Mouse (Mus musculus) E14TG2a.4 (cell line): ENCODE measurements at regions not wholly inside any gene's neighbourhood (a gene's known extent, or its start where the extent isn't known, plus 50 kb on each side); places are given as distances from the start of the nearest gene placed in this dataset.

Experiments
- CTCF ChIP-seq: conservative IDR thresholded peaks from 2 replicates; pipeline ENCODE4 v1.5.1; 2014; ENCODE audit warnings: low read length
- NANOG ChIP-seq: IDR thresholded peaks from 2 replicates; pipeline ENCODE4 v1.6.1; 2014; ENCODE audit warnings: borderline replicate concordance, low read length, mixed read lengths
- POU5F1 ChIP-seq: IDR thresholded peaks from 2 replicates; pipeline ENCODE4 v1.6.1; 2014; ENCODE audit warnings: low read length, borderline replicate concordance

DNA sequence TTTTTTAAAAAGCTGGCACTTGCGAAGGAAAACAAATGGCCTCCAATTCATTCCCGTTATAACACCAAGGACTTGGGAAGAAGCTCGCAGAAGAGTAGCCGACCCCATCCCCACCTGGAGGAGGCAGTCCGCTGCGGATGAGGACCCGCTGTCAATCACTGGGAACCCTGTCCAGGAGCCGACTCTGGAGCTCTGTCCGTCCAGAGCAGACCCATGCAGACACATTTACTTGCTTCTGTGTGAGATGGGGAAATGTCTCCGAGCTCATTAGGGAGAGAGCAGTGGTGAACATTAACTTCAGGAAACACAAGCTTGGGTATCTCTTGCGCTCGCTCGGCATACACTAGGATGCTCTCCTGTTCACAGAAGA lies 50.5 kb upstream of the Tmem132d start:
- TF ChIP-seq NANOG (no peak), CTCF (no peak), POU5F1 (no peak)
